Mouse (Mus musculus): ENCODE results near the gene Jhy. TPM values are rescaled to one million over a fixed set of nuclear protein-coding genes. Genes with fewer than 3 reads are reported as not detected.
A peak's percentile ranks its signal among the peaks of the same experiment; 100 is the strongest.

The Jhy gene
- polyA plus RNA-seq, 1 experiment from 2014 or later: 1.3 TPM

DNA sequence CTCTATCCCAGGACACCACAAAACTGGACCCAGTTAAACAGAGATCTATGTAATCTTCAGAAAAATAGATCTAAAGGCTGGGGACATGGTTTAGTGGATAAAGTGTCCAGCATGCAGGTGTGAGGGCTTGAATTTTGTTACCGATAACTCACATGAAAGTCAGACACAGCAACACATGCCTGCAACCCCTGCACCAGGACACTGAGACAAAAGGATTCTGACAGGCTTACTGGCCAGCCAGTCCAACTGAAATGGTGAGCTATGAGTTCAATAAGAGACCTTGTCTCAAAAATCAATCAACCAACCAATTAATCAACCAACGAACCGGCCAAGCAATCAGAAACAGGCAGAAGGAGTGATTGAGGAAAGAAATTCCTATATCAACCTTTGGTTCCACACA lies 19.8 kb upstream of the Jhy start:
- no peak overlapping the region for H3K4me2 ChIP-seq (replicated peaks)
- H3K9ac ChIP-seq: no peak overlapping the region
- H3K9me3 ChIP-seq (replicated peaks): no peaks in the 10 kb centered on the region
- H3K27ac ChIP-seq (replicated peaks): no peak overlapping the region
- no peaks in the 10 kb centered on the region for H3K36me3 ChIP-seq
- no peak overlapping the region for H3K4me3 ChIP-seq (replicated peaks)
- 85% methylated on average over 3 of the region's 3 CpGs for WGBS
- ATAC-seq (ENCODE audit: insufficient number of reproducible peaks, low FRiP score, low TSS enrichment, low read depth): no peak
- H3K27me3 ChIP-seq: no peaks in the 10 kb centered on the region
- no peaks in the 10 kb centered on the region; the same call in 1 of the 2 replicates for H3K4me1 ChIP-seq

DNA sequence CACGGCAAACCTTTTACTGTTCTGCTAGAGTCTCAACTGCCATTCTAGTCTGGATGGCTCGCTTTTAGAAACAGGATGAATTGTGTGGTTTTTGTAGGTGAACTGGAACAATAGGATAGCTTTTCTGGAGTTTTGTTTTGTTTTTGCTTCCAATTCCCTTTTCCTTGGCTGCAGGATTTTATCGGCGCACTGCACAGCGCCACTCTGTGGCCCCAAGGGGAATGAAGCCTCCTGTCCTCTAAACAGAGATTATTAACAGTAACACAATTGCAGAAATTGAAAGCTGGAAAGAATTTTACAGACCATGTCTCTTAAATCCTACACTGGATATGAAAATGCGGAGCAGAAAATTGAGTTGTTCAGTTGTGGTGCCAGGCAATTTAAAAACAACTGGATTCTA lies 18.6 kb upstream of the Jhy start:
- Histone ChIP-seq H3K27ac (replicated peaks) (no peak overlapping the region), H3K27me3 (no peaks in the 10 kb centered on the region), H3K9ac (no peak overlapping the region), H3K36me3 (no peaks in the 10 kb centered on the region), H3K4me1 (no peaks in the 10 kb centered on the region; the same call in 1 of the 2 replicates), H3K4me2 (replicated peaks) (no peak overlapping the region), H3K4me3 (replicated peaks) (no peak overlapping the region), H3K9me3 (replicated peaks) (no peaks in the 10 kb centered on the region)
- 33% methylated on average over 6 of the region's 6 CpGs for WGBS
- ATAC-seq (ENCODE audit: insufficient number of reproducible peaks, low FRiP score, low TSS enrichment, low read depth): no peak

DNA sequence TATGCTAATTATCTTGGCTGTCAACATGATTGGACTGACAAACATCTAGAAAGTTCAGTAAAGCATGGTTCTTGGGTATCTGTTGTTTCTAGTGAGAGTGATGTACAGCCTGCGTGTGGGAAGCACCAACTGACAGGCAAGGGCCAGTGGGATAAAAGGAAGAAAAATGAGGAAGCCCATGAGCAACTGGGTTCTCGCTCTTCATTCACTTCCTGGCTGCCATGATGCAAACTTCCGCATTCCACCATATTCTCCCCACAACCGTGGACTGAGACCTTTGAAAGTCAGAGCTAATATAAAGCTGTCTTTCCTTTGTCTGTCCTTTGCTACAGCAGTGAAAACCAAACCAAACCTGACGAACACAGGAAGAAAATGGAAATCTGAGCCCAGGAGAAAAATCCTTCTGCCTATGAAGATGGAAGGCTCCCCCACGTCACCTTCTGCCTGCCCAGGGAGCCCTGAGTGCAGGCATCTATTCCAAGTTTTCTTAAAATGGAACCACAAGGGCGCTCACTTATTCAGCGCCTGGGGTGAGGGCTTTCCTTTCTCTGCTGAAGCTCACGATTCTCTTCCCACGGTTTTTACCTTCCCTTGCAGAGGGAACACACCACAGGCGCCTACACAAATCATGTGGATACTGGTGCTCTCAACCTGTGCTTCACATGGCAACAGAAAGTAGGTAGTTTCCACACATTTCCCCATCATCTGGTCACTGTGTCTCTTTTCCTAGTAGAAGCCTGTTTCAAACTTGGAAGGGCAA lies 10.3 kb upstream of the Jhy start:
- Histone ChIP-seq H3K36me3 (no peaks in the 10 kb centered on the region), H3K27me3 (no peaks in the 10 kb centered on the region), H3K9me3 (replicated peaks) (no peaks in the 10 kb centered on the region), H3K4me1 (no peaks in the 10 kb centered on the region), H3K9ac (no peak overlapping the region), H3K4me2 (replicated peaks) (no peak overlapping the region), H3K4me3 (replicated peaks) (no peak overlapping the region), H3K27ac (replicated peaks) (no peak overlapping the region)
- ATAC-seq (ENCODE audit: insufficient number of reproducible peaks, low FRiP score, low TSS enrichment, low read depth): no peak
- 70% methylated on average over 11 of the region's 11 CpGs for WGBS

DNA sequence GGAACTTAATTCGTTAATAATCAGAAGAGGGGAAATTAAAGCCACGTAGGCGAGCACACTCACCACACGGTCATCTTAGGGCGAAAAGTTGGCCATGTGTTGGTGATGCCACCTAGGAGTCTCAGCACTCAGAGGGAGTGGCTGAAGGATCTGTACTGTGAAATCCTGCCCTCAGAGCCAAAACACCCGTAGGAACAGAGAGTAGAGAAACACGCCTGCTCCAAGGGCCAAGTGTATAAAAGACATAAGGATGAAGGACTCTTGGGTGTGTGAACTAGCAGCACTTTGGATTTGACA lies 448 bp upstream of the Jhy start:
- Histone ChIP-seq H3K27me3 (peaks cover 29% of the 10 kb centered on the region), H3K4me2 (replicated peaks) (peak overlapping the region; percentile 88), H3K4me1 (peaks cover 11% of the 10 kb centered on the region), H3K36me3 (no peaks in the 10 kb centered on the region), H3K4me3 (replicated peaks) (peak overlapping the region; percentile 40), H3K9ac (no peak overlapping the region), H3K27ac (replicated peaks) (no peak overlapping the region), H3K9me3 (replicated peaks) (no peaks in the 10 kb centered on the region)
- ATAC-seq (ENCODE audit: insufficient number of reproducible peaks, low FRiP score, low TSS enrichment, low read depth): no peak
- WGBS: 23% methylated on average over 7 of the region's 7 CpGs

DNA sequence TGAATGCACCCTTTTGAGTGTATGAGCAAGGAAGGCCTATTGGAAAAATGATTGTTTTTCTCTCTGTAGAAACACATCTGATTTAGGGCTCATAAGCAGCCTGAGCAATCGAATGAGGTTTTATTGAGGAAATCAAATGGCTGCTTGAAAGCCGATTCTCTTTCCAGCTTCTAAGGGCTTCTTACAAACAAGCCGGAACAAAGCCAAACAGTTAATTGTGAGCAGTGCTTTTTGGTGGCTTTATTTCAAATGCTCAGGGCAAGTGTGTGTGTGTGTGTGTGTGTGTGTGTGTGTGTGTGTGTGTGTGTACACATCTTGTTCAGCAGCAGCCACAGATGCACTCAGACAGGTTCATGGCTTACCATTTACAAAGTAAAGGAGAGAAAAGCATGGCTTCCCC lies 2.5 kb downstream of the Jhy start:
- peaks cover 29% of the 10 kb centered on the region for H3K27me3 ChIP-seq
- no peak overlapping the region for H3K9ac ChIP-seq
- H3K36me3 ChIP-seq: no peaks in the 10 kb centered on the region
- no peaks in the 10 kb centered on the region for H3K9me3 ChIP-seq (replicated peaks)
- H3K4me2 ChIP-seq (replicated peaks): no peak overlapping the region
- H3K4me1 ChIP-seq: peaks cover 11% of the 10 kb centered on the region
- no peak for ATAC-seq (ENCODE audit: insufficient number of reproducible peaks, low FRiP score, low TSS enrichment, low read depth)
- no peak overlapping the region for H3K27ac ChIP-seq (replicated peaks)
- no peak overlapping the region for H3K4me3 ChIP-seq (replicated peaks)
- 39% methylated on average over 3 of the region's 3 CpGs for WGBS

DNA sequence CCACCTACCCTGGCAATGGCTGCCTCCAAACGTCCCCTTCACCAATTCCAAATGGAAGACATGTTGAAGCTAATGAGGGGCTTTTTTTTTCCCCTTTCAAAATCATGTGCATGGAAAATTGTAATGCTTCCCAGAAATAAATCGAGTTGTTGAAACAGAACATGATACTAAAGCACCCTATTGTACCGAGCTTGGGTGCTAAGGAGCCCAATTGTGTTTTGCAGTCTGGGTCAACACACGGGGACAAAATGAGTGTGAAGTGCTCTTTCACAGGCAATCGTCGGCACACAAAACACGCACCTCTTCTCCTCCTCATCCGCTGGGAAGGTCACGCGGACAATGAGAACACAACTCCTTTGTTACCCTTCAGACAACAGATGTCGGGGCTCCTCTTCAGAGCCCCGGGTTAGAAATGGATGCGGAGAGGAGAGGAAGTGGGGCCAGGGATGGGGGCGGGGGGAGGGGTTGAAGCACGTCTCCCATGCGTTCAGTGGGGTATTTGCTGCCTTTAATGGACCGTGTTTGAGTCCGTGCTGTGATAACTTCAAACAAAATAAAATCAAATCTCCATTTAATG lies 14.8 kb downstream of the Jhy start:
- WGBS: 43% methylated on average over 18 of the region's 18 CpGs
- Histone ChIP-seq H3K4me3 (replicated peaks) (no peak overlapping the region), H3K9ac (no peak overlapping the region), H3K4me1 (no peaks in the 10 kb centered on the region), H3K4me2 (replicated peaks) (no peak overlapping the region; the same call in 1 of the 2 replicates), H3K27ac (replicated peaks) (no peak overlapping the region), H3K9me3 (replicated peaks) (no peaks in the 10 kb centered on the region), H3K27me3 (no peaks in the 10 kb centered on the region), H3K36me3 (no peaks in the 10 kb centered on the region)
- no peak for ATAC-seq (ENCODE audit: insufficient number of reproducible peaks, low FRiP score, low TSS enrichment, low read depth)

DNA sequence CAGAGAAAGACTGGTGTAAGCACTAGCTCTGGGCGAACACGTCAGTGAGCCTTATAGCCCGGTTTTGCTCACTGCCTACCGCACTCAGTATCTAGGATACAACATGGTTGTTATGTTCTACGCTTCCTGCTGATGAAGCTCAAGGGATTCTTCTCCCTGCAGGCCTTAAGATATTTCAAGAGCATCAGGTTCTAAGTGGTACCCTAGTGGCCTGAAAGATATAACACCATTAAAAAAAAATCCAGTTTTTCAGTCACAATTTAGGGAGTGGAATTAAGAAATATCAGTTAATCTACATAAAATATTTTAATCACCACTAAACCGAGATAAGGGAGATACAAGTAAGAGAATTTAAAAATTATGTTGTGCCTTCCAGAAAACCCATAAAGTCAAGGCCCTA lies 15.4 kb downstream of the Jhy start:
- Histone ChIP-seq H3K4me3 (replicated peaks) (no peak overlapping the region), H3K27me3 (no peaks in the 10 kb centered on the region), H3K9me3 (replicated peaks) (no peaks in the 10 kb centered on the region), H3K36me3 (no peaks in the 10 kb centered on the region), H3K9ac (no peak overlapping the region), H3K4me1 (no peaks in the 10 kb centered on the region), H3K4me2 (replicated peaks) (no peak overlapping the region), H3K27ac (replicated peaks) (no peak overlapping the region)
- no peak for ATAC-seq (ENCODE audit: insufficient number of reproducible peaks, low FRiP score, low TSS enrichment, low read depth)
- 89% methylated on average over 6 of the region's 6 CpGs for WGBS

DNA sequence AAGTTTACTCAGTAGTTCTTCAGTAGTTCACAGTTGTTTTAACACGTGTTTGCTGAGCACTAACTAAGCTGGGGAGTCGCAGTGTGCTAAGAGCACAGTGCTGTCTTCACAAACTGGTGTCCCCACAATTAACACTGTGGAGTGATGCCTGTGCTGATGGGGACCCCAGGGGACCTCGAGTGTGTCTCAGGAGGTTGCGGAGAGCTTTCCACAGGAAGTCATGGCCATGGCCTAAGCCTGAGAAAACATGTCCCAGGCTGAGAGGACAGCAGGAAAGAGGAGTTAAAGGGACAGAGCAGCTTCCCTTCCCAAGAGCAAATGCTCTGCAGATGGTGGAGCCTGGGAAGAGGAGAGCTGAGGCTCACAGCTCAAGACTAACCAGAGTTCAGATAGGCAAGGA lies 16.8 kb downstream of the Jhy start:
- H3K9me3 ChIP-seq (replicated peaks): no peaks in the 10 kb centered on the region
- no peak overlapping the region for H3K4me3 ChIP-seq (replicated peaks)
- H3K27me3 ChIP-seq: no peaks in the 10 kb centered on the region
- H3K36me3 ChIP-seq: no peaks in the 10 kb centered on the region
- no peak overlapping the region for H3K4me2 ChIP-seq (replicated peaks)
- 62% methylated on average over 4 of the region's 4 CpGs for WGBS
- no peaks in the 10 kb centered on the region for H3K4me1 ChIP-seq
- H3K27ac ChIP-seq (replicated peaks): no peak overlapping the region
- H3K9ac ChIP-seq: no peak overlapping the region
- ATAC-seq (ENCODE audit: insufficient number of reproducible peaks, low FRiP score, low TSS enrichment, low read depth): no peak

DNA sequence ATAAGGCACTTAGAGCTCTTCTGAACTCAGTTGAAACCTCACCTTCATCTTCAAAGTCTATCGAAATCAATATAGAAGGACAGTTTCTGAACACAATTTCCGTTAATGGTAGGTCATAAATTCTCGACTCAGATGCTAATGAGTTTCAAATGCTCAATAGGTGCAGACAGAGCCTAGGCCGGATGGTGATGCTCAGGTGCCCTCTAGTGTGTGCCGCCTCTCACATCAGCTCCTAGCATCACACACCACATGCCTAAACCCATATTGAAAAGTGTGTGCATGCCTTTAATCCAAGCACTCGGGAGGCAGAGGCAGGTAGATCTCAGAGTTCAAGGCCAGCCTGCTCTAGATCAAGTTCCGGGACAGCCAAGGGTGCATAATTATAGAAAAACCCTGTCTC lies 26.5 kb downstream of the Jhy start:
- no peak for ATAC-seq (ENCODE audit: insufficient number of reproducible peaks, low FRiP score, low TSS enrichment, low read depth)
- H3K27me3 ChIP-seq: no peaks in the 10 kb centered on the region
- 60% methylated on average over 7 of the region's 7 CpGs for WGBS
- no peak overlapping the region for H3K4me3 ChIP-seq (replicated peaks)
- no peaks in the 10 kb centered on the region for H3K36me3 ChIP-seq
- no peaks in the 10 kb centered on the region for H3K4me1 ChIP-seq
- H3K9me3 ChIP-seq (replicated peaks): no peaks in the 10 kb centered on the region
- no peak overlapping the region for H3K4me2 ChIP-seq (replicated peaks)
- no peak overlapping the region for H3K27ac ChIP-seq (replicated peaks)
- H3K9ac ChIP-seq: no peak overlapping the region

DNA sequence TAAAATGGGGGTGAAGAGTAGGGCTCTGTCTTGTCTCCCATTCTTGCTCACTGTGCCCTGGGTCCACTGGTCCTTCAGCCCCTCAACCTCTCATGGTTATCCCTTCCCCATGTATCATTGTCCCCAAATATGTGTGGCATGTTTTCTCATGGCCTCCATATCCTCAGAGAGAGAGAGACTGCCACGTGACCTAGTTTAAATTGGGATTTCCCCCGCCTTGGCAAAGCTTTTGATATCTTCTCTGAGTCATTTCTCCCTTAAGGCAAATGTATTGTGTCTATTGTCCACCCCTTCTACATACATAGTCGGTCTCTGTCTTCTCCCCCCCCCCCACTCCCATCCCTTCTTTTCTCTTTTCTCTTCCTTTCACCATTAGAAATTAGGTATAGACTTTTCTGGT lies 30.6 kb downstream of the Jhy start:
- H3K9ac ChIP-seq: no peak overlapping the region
- H3K4me3 ChIP-seq (replicated peaks): no peak overlapping the region
- no peak for ATAC-seq (ENCODE audit: insufficient number of reproducible peaks, low FRiP score, low TSS enrichment, low read depth)
- 54% methylated on average over 3 of the region's 3 CpGs for WGBS
- no peak overlapping the region for H3K4me2 ChIP-seq (replicated peaks)
- H3K27ac ChIP-seq (replicated peaks): no peak overlapping the region
- no peaks in the 10 kb centered on the region for H3K36me3 ChIP-seq
- no peaks in the 10 kb centered on the region for H3K4me1 ChIP-seq
- H3K27me3 ChIP-seq: no peaks in the 10 kb centered on the region
- no peaks in the 10 kb centered on the region for H3K9me3 ChIP-seq (replicated peaks)

DNA sequence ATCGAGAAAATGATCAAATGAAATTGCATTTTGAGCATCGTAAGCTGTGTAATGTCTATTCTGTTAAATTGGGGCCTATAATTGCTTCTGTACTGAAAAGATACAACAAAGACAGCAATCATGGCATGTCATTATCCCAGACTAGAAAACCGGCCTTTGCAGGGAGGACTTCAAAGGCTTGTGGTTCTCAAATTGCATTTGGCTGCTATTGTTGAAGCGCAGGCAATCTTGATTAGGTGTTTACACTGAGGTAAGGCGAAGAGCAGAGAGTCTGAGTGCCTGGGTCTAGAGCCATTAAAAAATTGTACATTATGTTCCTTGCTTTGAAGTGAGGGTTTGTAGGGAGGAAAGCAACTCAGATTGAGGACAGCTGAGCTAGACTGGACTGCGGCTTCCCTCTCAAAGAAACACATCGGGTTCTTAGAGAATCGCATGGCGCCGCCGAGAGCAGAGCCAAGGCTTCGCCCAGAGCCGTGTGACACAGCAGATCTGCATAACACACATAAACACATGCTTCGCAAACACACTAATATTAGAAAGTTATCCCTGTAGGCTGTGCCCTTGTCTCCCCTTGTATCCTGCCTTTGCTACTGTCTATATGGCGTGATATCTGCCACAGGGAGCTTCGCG lies 36.5 kb downstream of the Jhy start:
- H3K4me2 ChIP-seq (replicated peaks): no peak overlapping the region
- 61% methylated on average over 17 of the region's 17 CpGs for WGBS
- H3K9me3 ChIP-seq (replicated peaks): no peaks in the 10 kb centered on the region
- ATAC-seq (ENCODE audit: insufficient number of reproducible peaks, low FRiP score, low TSS enrichment, low read depth): no peak
- no peaks in the 10 kb centered on the region for H3K36me3 ChIP-seq
- H3K4me3 ChIP-seq (replicated peaks): no peak overlapping the region
- H3K4me1 ChIP-seq: no peaks in the 10 kb centered on the region
- no peak overlapping the region for H3K9ac ChIP-seq
- H3K27ac ChIP-seq (replicated peaks): no peak overlapping the region
- H3K27me3 ChIP-seq: no peaks in the 10 kb centered on the region
